Mouse (Mus musculus): ENCODE measurements at regions not wholly inside any gene's neighbourhood (a gene's known extent, or its start where the extent isn't known, plus 50 kb on each side); places are given as distances from the start of the nearest gene placed in this dataset.

DNA sequence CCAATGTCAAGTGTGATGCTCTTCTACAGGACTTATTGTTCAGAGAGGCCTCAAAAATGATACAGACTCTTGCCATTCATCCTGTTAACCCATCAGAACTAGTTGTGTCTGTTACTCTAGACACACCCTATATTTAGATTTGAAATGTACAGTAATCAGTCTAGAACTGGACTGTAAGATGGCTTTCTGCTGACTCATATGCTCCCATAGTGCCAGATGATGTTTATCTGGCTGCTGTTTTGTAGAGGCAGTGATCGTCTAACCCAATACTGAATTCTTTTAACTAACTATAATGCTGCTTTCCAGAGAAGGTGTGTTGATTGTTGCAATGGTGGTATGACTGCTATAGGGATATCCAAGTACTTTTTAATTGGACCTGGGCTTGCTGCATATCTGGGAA, 185.9 kb upstream of the Npsr1 start:
- Histone ChIP-seq H3K4me3 (ENCODE audit: low read depth, low read length) (no peak overlapping the region), H3K27ac (ENCODE audit: low read depth, low read length) (no peak overlapping the region), H3K27me3 (replicated peaks; ENCODE audit: control insufficient read depth, insufficient read depth, low read length) (no peaks in the 10 kb centered on the region), H3K9me3 (replicated peaks; ENCODE audit: control insufficient read depth, low read length) (no peaks in the 10 kb centered on the region), H3K9ac (ENCODE audit: low read length) (no peak overlapping the region), H3K36me3 (ENCODE audit: control insufficient read depth, insufficient read depth, low read length) (no peaks in the 10 kb centered on the region), H3K4me1 (ENCODE audit: control insufficient read depth, insufficient read depth, low read length) (no peaks in the 10 kb centered on the region), H3K4me2 (ENCODE audit: low read length) (no peak overlapping the region)
- WGBS: 98% methylated on average over 1 of the region's 1 CpGs
- ATAC-seq (no peak), DNase-seq (ENCODE audit: low spot score) (no peak)

DNA sequence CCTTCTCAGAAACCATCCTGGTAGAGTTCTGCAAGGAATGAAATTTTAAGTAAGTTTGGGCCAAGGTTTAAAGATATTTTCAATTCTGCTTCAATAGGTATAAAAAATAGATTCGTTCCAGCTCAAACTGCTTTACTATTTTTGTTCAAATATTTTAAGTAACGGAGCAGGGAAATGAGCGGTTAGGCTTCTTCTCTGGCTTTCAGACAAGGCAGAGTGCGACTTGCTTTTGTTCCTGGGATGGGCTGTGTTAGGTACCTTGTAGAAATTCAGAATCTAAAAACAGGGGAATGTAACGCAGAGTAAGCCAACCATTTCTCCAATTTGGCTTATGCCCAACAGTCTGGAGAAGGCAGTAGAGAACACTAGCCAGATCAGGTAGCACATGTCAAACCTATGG, 180.5 kb upstream of the Npsr1 start:
- no peaks in the 10 kb centered on the region for H3K9me3 ChIP-seq (replicated peaks; ENCODE audit: control insufficient read depth, low read length)
- no peak overlapping the region for H3K27ac ChIP-seq (ENCODE audit: low read depth, low read length)
- H3K27me3 ChIP-seq (replicated peaks; ENCODE audit: control insufficient read depth, insufficient read depth, low read length): no peaks in the 10 kb centered on the region
- H3K36me3 ChIP-seq (ENCODE audit: control insufficient read depth, insufficient read depth, low read length): no peaks in the 10 kb centered on the region
- DNase-seq (ENCODE audit: low spot score) (no peak), ATAC-seq (no peak)
- H3K4me3 ChIP-seq (ENCODE audit: low read depth, low read length): no peak overlapping the region
- no peaks in the 10 kb centered on the region for H3K4me1 ChIP-seq (ENCODE audit: control insufficient read depth, insufficient read depth, low read length)
- no peak overlapping the region for H3K4me2 ChIP-seq (ENCODE audit: low read length)
- no peak overlapping the region for H3K9ac ChIP-seq (ENCODE audit: low read length)
- 88% methylated on average over 5 of the region's 5 CpGs for WGBS

DNA sequence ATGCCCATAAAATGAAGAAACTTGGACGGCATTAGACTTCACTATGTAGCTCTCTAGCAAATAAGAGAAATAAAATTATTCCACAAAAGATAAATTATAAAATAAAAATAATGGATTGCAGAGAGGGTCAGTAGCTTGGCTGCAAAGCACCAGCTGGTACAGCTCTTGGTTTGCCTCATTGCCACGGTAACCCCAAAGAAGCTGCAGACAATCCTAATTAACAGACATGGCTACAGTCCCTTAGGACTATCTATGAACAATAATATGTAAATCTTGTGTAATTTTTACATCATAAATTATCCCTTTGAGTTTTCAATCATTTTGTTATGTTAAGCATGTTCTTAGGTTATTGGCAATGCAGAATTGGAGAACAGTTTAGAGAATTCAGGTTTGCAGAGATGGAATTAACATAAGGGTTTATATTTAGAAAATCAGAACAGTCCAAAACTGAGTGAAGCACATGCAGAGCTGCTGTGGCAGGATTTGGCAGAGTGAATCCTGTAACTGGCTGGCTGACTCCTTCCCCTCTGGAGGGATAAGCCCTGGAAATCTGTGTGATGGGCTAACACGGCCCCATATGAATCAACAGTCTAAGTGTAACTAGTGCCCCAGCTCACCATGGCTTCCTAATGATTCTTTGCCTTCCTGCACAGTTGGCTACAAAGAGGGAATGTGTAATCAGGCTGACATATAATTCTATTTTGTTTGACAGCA, 178.4 kb upstream of the Npsr1 start:
- peak; percentile 46 for DNase-seq (ENCODE audit: low spot score)
- WGBS: 65% methylated on average over 3 of the region's 3 CpGs

DNA sequence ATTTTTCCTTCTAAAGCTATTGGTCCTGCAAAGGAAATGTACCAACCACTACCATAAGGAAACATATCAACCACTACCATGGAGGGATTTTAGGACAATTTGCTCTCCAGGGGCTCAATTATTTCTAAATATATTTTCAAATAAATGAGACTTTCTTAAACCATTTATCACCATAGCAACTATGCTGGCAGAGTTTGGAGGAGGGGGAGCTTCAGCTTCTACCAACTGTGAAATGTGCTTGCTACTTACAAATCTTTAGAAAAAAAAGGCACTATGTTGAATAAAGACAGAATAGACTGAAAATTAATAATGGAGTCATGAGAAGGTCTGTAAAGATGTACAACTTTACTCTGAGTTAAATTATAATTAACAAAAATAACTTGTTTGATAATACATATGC, 165.6 kb upstream of the Npsr1 start:
- no peaks in the 10 kb centered on the region for H3K27me3 ChIP-seq (replicated peaks; ENCODE audit: control insufficient read depth, insufficient read depth, low read length)
- H3K27ac ChIP-seq (ENCODE audit: low read depth, low read length): no peak overlapping the region
- H3K4me2 ChIP-seq (ENCODE audit: low read length): no peak overlapping the region
- H3K4me1 ChIP-seq (ENCODE audit: control insufficient read depth, insufficient read depth, low read length): no peaks in the 10 kb centered on the region
- no peak overlapping the region for H3K9ac ChIP-seq (ENCODE audit: low read length)
- DNase-seq (ENCODE audit: low spot score) (peak; percentile 58), ATAC-seq (no peak)
- no peaks in the 10 kb centered on the region for H3K36me3 ChIP-seq (ENCODE audit: control insufficient read depth, insufficient read depth, low read length)
- no peaks in the 10 kb centered on the region for H3K9me3 ChIP-seq (replicated peaks; ENCODE audit: control insufficient read depth, low read length)
- H3K4me3 ChIP-seq (ENCODE audit: low read depth, low read length): no peak overlapping the region

More for the DNA sequence above, 178.4 kb upstream of the Npsr1 start:
- Histone ChIP-seq H3K36me3 (ENCODE audit: control insufficient read depth, insufficient read depth, low read length) (no peaks in the 10 kb centered on the region), H3K4me3 (ENCODE audit: low read depth, low read length) (no peak overlapping the region), H3K4me2 (ENCODE audit: low read length) (no peak overlapping the region), H3K4me1 (ENCODE audit: control insufficient read depth, insufficient read depth, low read length) (no peaks in the 10 kb centered on the region), H3K27ac (ENCODE audit: low read depth, low read length) (peak overlapping the region; percentile 52; the same call in 1 of the 2 replicates), H3K9ac (ENCODE audit: low read length) (no peak overlapping the region), H3K9me3 (replicated peaks; ENCODE audit: control insufficient read depth, low read length) (no peaks in the 10 kb centered on the region), H3K27me3 (replicated peaks; ENCODE audit: control insufficient read depth, insufficient read depth, low read length) (no peaks in the 10 kb centered on the region)
- ATAC-seq: peak; percentile 86

DNA sequence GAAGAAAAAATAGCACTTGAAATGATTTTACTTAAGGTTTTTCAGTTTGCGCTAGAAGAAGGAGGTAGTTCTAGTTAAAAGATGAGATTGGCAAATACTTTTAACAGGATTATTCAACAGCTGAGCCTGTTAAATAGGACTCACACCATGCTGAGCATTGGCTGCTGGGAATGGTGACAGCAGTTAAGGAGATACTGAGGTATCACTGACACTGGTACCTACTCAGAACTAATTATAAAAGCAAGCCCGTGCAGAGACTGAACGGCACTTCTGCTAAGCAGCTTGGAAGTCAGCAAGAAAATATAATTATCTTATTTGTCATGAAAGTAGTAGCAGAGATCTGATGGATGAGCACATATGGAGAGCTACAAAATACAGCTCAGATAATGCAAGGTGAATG, 163.5 kb upstream of the Npsr1 start:
- 72% methylated on average over 3 of the region's 3 CpGs for WGBS
- H3K4me3 ChIP-seq (ENCODE audit: low read depth, low read length): no peak overlapping the region
- H3K4me1 ChIP-seq (ENCODE audit: control insufficient read depth, insufficient read depth, low read length): no peaks in the 10 kb centered on the region
- H3K9me3 ChIP-seq (replicated peaks; ENCODE audit: control insufficient read depth, low read length): no peaks in the 10 kb centered on the region
- ATAC-seq: no peak
- H3K27me3 ChIP-seq (replicated peaks; ENCODE audit: control insufficient read depth, insufficient read depth, low read length): no peaks in the 10 kb centered on the region
- no peak overlapping the region for H3K27ac ChIP-seq (ENCODE audit: low read depth, low read length)
- no peaks in the 10 kb centered on the region for H3K36me3 ChIP-seq (ENCODE audit: control insufficient read depth, insufficient read depth, low read length)
- DNase-seq (ENCODE audit: low spot score): peak; percentile 16
- no peak overlapping the region for H3K4me2 ChIP-seq (ENCODE audit: low read length)
- no peak overlapping the region for H3K9ac ChIP-seq (ENCODE audit: low read length)

DNA sequence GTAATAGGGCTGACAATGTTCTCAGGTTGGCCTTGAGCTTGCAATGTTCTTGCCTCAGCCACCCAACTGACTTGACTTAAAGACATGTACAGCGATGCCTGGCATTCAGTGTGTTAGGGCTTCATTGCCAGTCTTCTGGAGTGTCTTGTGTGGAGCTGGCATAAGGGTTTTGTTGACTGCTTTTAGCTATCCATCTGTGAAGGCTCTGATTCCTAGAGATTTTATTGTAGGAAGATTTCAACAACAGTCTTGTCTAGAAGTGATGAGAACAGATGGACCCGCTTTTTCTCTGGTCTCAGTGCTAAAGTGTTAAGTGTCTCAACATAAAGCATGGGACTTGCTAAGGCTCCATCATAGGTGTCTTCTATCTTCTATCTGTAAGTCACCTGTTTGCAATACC, 145.3 kb upstream of the Npsr1 start:
- Histone ChIP-seq H3K27ac (ENCODE audit: low read depth, low read length) (no peak overlapping the region), H3K9me3 (replicated peaks; ENCODE audit: control insufficient read depth, low read length) (no peaks in the 10 kb centered on the region), H3K4me1 (ENCODE audit: control insufficient read depth, insufficient read depth, low read length) (no peaks in the 10 kb centered on the region), H3K4me2 (ENCODE audit: low read length) (no peak overlapping the region), H3K9ac (ENCODE audit: low read length) (no peak overlapping the region), H3K36me3 (ENCODE audit: control insufficient read depth, insufficient read depth, low read length) (no peaks in the 10 kb centered on the region), H3K27me3 (replicated peaks; ENCODE audit: control insufficient read depth, insufficient read depth, low read length) (no peaks in the 10 kb centered on the region), H3K4me3 (ENCODE audit: low read depth, low read length) (no peak overlapping the region)
- DNase-seq (ENCODE audit: low spot score) (peak; percentile 24), ATAC-seq (no peak)
- 90% methylated on average over 2 of the region's 2 CpGs for WGBS

DNA sequence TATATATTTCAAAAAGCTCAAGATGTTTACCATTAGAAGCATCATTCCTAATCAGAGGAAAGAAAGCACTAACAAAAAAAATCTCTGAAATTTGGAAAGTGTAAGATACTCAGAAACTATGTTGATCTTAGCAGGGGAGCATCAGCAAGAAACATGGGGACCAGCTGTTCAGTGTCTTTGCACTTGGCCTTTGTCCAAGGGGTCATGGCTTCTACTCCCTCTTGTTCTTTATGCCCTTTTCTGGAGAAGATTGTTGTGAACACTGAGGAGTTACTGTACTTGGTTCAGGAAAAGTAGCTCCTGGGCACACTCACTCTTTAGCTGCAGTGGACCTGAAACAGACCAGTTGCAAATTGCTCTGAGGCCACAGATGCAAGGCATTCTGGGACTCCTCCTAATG, 141.2 kb upstream of the Npsr1 start:
- Histone ChIP-seq H3K9ac (ENCODE audit: low read length) (no peak overlapping the region), H3K4me3 (ENCODE audit: low read depth, low read length) (no peak overlapping the region), H3K36me3 (ENCODE audit: control insufficient read depth, insufficient read depth, low read length) (no peaks in the 10 kb centered on the region), H3K27me3 (replicated peaks; ENCODE audit: control insufficient read depth, insufficient read depth, low read length) (no peaks in the 10 kb centered on the region), H3K9me3 (replicated peaks; ENCODE audit: control insufficient read depth, low read length) (no peaks in the 10 kb centered on the region), H3K27ac (ENCODE audit: low read depth, low read length) (no peak overlapping the region), H3K4me1 (ENCODE audit: control insufficient read depth, insufficient read depth, low read length) (no peaks in the 10 kb centered on the region), H3K4me2 (ENCODE audit: low read length) (no peak overlapping the region)
- ATAC-seq: no peak
- no peak for DNase-seq (ENCODE audit: low spot score)

- Histone ChIP-seq H3K4me3 (ENCODE audit: low read depth, low read length) (no peak overlapping the region), H3K4me2 (ENCODE audit: low read length) (no peak overlapping the region), H3K27ac (ENCODE audit: low read depth, low read length) (no peak overlapping the region), H3K36me3 (ENCODE audit: control insufficient read depth, insufficient read depth, low read length) (no peaks in the 10 kb centered on the region), H3K4me1 (ENCODE audit: control insufficient read depth, insufficient read depth, low read length) (no peaks in the 10 kb centered on the region), H3K9ac (ENCODE audit: low read length) (no peak overlapping the region), H3K9me3 (replicated peaks; ENCODE audit: control insufficient read depth, low read length) (no peaks in the 10 kb centered on the region), H3K27me3 (replicated peaks; ENCODE audit: control insufficient read depth, insufficient read depth, low read length) (no peaks in the 10 kb centered on the region)
- DNase-seq (ENCODE audit: low spot score) (no peak), ATAC-seq (no peak)
- 88% methylated on average over 2 of the region's 2 CpGs for WGBS
These were observed 128.1 kb upstream of the Npsr1 start for GRCm38 (mm10) chr9:23969736-23970135.

- ATAC-seq (no peak), DNase-seq (ENCODE audit: low spot score) (no peak)
- Histone ChIP-seq H3K4me1 (ENCODE audit: control insufficient read depth, insufficient read depth, low read length) (no peaks in the 10 kb centered on the region), H3K9ac (ENCODE audit: low read length) (no peak overlapping the region), H3K27me3 (replicated peaks; ENCODE audit: control insufficient read depth, insufficient read depth, low read length) (no peaks in the 10 kb centered on the region), H3K4me3 (ENCODE audit: low read depth, low read length) (no peak overlapping the region), H3K9me3 (replicated peaks; ENCODE audit: control insufficient read depth, low read length) (no peaks in the 10 kb centered on the region), H3K36me3 (ENCODE audit: control insufficient read depth, insufficient read depth, low read length) (no peaks in the 10 kb centered on the region), H3K27ac (ENCODE audit: low read depth, low read length) (no peak overlapping the region), H3K4me2 (ENCODE audit: low read length) (no peak overlapping the region)
- WGBS: 55% methylated on average over 1 of the region's 1 CpGs
These were observed 124.6 kb upstream of the Npsr1 start for GRCm38 (mm10) chr9:23973206-23973605.

All from forebrain, embryonic 14.5 days (tissue).